ENCODE assay signal across 21 mouse cellular contexts in the genomic region with DNA sequence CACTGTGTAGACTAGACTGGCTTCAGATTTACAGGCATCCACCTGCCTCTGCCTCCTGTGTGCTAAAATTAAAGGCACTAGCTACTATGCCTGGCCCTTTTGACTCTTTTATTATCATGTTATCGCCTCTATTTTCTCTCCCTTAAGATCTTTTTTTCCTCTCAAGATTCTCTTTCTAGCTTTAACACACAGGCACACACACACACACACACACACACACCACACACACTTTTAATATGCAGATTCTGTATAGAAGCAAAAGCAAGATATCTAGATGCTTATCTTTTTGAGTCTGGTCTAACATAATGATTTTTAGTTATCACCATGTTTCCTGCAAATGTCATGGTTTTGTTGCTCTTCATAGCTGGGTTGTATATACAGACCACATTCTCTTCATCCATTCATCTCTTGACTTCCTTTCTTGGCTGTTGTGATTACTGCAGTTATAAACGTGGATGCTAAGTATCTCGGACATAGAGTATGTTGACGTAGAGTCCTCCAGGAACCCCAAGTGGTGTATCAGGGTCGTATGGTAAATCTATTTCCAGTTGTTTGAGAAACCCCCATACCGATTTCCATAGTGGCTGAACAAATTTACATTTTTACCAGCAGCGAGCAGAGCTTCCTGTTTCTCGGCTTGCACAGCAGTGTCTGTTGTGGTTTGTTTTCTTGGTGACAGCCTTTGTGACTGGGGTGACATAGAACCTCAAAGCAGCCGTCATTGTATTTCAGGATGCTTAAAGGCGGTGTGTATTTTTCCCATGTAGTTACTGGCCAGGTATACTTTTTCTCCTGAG. TPM values are rescaled to one million over a fixed set of nuclear protein-coding genes. Genes with fewer than 3 reads are reported as not detected.
DNase-seq lines count a peak whose midpoint lies in the region; ATAC-seq and TF ChIP-seq lines count a peak whose summit lies in the region.
"Had no signal": no experiment of that assay in that cellular context is flagged by ENCODE, and none has a peak within 500 bp of the region (broad histone marks: within the 10 kb centered on the region; RNA-seq: fewer than 3 reads in every experiment).

No protein-coding gene starts in this region.

- TF ChIP-seq POLR2A in MEL (IDR thresholded peaks at IDR 0.05; ENCODE audit: control insufficient read depth in 1 of 2, insufficient read depth in 1 of 2, low read depth in 1 of 2, low read length in 2 of 2, poor library complexity in 1 of 2), result no peak

- no peaks in the 10 kb centered on the region for H3K36me3 ChIP-seq in liver, postnatal 0 days (replicated peaks; ENCODE audit: insufficient read depth, low read length)
- H3K36me3 ChIP-seq in MEL (ENCODE audit: control insufficient read depth in 1 of 2, insufficient read depth in 2 of 2, low read length in 2 of 2) (peaks cover 0 to 2% of the 10 kb centered on the region in 2 experiments; a peak in 1 of 4 replicates), macrophage (ENCODE audit: inconsistent target) (no peaks in the 10 kb centered on the region)
- no peaks in the 10 kb centered on the region for H3K36me3 ChIP-seq in hindbrain, embryonic 11.5 days (ENCODE audit: control insufficient read depth, insufficient read depth, low read length)
- no peaks in the 10 kb centered on the region for H3K36me3 ChIP-seq in forebrain, embryonic 13.5 days (ENCODE audit: poor library complexity, severe bottlenecking)
- H3K36me3 ChIP-seq: forebrain, embryonic 15.5 days; limb, embryonic 15.5 days; lung, embryonic 15.5 days had no signal

- no peak for TF ChIP-seq EP300 in liver, postnatal 0 days (IDR thresholded peaks at IDR 0.05; ENCODE audit: low read depth)
- no peak for TF ChIP-seq EP300 in MEL (IDR thresholded peaks at IDR 0.05; ENCODE audit: low read depth in 1 of 2, low read length in 2 of 2)

- no peak for TF ChIP-seq RAD21 in MEL (IDR thresholded peaks at IDR 0.05; ENCODE audit: low read depth, low read length)

- no peak for ATAC-seq in liver, postnatal 0 days
- ATAC-seq in hindbrain, embryonic 11.5 days (ENCODE audit: low FRiP score), result no peak
- no peak for ATAC-seq in forebrain, embryonic 13.5 days
- ATAC-seq: forebrain, embryonic 15.5 days; midbrain, embryonic 16.5 days; Patski had no signal

- DNase-seq in liver, postnatal 0 days, result no peak
- DNase-seq in liver (no peak), MEL (ENCODE audit: low read depth, low spot score) (peak; percentile 62)
- DNase-seq in thymus, postnatal 0 days (ENCODE audit: low spot score), result peak; percentile 88
- DNase-seq in hindbrain, embryonic 11.5 days (ENCODE audit: low spot score), result no peak
- no peak for DNase-seq in adrenal gland, postnatal 4 days (ENCODE audit: low spot score in 2 of 2)
- DNase-seq: adrenal gland, postnatal 10 days; cerebellum, adult 11 months; gastrocnemius, postnatal 36 days; right cerebral cortex, postnatal 25 days had no signal

- H3K79me2 ChIP-seq in MEL (ENCODE audit: control insufficient read depth, insufficient read depth, low read length, poor library complexity) (no peaks in the 10 kb centered on the region), macrophage (ENCODE audit: inconsistent target) (no peaks in the 10 kb centered on the region)

- H3K9me3 ChIP-seq in liver, postnatal 0 days (ENCODE audit: low read length), result no peaks in the 10 kb centered on the region
- no peaks in the 10 kb centered on the region for H3K9me3 ChIP-seq in MEL (replicated peaks; ENCODE audit: insufficient read depth, low read length)
- no peaks in the 10 kb centered on the region for H3K9me3 ChIP-seq in hindbrain, embryonic 11.5 days (ENCODE audit: control insufficient read depth, low read length)
- H3K9me3 ChIP-seq in forebrain, embryonic 13.5 days (replicated peaks), result no peaks in the 10 kb centered on the region
- H3K9me3 ChIP-seq: forebrain, embryonic 15.5 days; limb, embryonic 15.5 days; lung, embryonic 15.5 days had no signal

- H3K27me3 ChIP-seq in liver, postnatal 0 days (ENCODE audit: insufficient read depth, low read length), result no peaks in the 10 kb centered on the region
- no peaks in the 10 kb centered on the region; a peak in 2 of 4 replicates for H3K27me3 ChIP-seq in MEL (ENCODE audit: control insufficient read depth in 1 of 2, insufficient read depth in 2 of 2, low read length in 2 of 2)
- H3K27me3 ChIP-seq in hindbrain, embryonic 11.5 days (ENCODE audit: control insufficient read depth, insufficient read depth, low read length), result no peaks in the 10 kb centered on the region
- H3K27me3 ChIP-seq in forebrain, embryonic 13.5 days, result no peaks in the 10 kb centered on the region
- H3K27me3 ChIP-seq: forebrain, embryonic 15.5 days; limb, embryonic 15.5 days; lung, embryonic 15.5 days; Patski had no signal

- peak overlapping the region; percentile 49; the same call in 1 of the 2 replicates for H3K27ac ChIP-seq in liver, postnatal 0 days (ENCODE audit: low read depth)
- H3K27ac ChIP-seq in MEL (ENCODE audit: control insufficient read depth, low read depth, low read length) (no peak overlapping the region), macrophage (0 out of 2 replicates have a peak overlapping the region, but pooled peaks have one; percentile 10)
- H3K27ac ChIP-seq in hindbrain, embryonic 11.5 days (ENCODE audit: low read depth, low read length), result no peak overlapping the region
- H3K27ac ChIP-seq in forebrain, embryonic 13.5 days, result no peak overlapping the region
- H3K27ac ChIP-seq: forebrain, embryonic 15.5 days; kidney, postnatal 0 days; limb, embryonic 15.5 days; lung, embryonic 15.5 days had no signal

- no peak overlapping the region for H3K4me3 ChIP-seq in liver, postnatal 0 days (ENCODE audit: low read depth, low read length)
- H3K4me3 ChIP-seq in MEL (ENCODE audit: control insufficient read depth in 1 of 2, insufficient read depth in 1 of 2, low read depth in 2 of 2, low read length in 2 of 2), result no peak overlapping the region; a peak in 1 of 4 replicates
- no peak overlapping the region for H3K4me3 ChIP-seq in macrophage (ENCODE audit: inconsistent target)
- H3K4me3 ChIP-seq in hindbrain, embryonic 11.5 days (ENCODE audit: low read depth, low read length), result no peak overlapping the region
- no peak overlapping the region for H3K4me3 ChIP-seq in forebrain, embryonic 13.5 days
- H3K4me3 ChIP-seq: forebrain, embryonic 15.5 days; limb, embryonic 15.5 days; lung, embryonic 15.5 days had no signal

- H3K4me2 ChIP-seq in liver, postnatal 0 days (ENCODE audit: low read depth, low read length), result no peak overlapping the region
- no peak overlapping the region for H3K4me2 ChIP-seq in hindbrain, embryonic 11.5 days (replicated peaks; ENCODE audit: low read depth, low read length)
- no peak overlapping the region for H3K4me2 ChIP-seq in forebrain, embryonic 13.5 days
- H3K4me2 ChIP-seq: forebrain, embryonic 15.5 days; limb, embryonic 15.5 days; lung, embryonic 15.5 days had no signal

- peaks cover 16% of the 10 kb centered on the region for H3K4me1 ChIP-seq in liver, postnatal 0 days (ENCODE audit: insufficient read depth)
- peaks cover 0 to 2% of the 10 kb centered on the region in 2 experiments; a peak in 1 of 4 replicates for H3K4me1 ChIP-seq in MEL (ENCODE audit: control insufficient read depth in 1 of 2, insufficient read depth in 2 of 2, low read length in 2 of 2)
- no peaks in the 10 kb centered on the region for H3K4me1 ChIP-seq in hindbrain, embryonic 11.5 days (replicated peaks; ENCODE audit: control insufficient read depth, insufficient read depth, low read length)
- H3K4me1 ChIP-seq in forebrain, embryonic 13.5 days, result no peaks in the 10 kb centered on the region
- H3K4me1 ChIP-seq: forebrain, embryonic 15.5 days; limb, embryonic 15.5 days; lung, embryonic 15.5 days had no signal

- TF ChIP-seq CTCF in liver, postnatal 0 days (IDR thresholded peaks at IDR 0.05; ENCODE audit: low read depth), result no peak
- TF ChIP-seq CTCF in MEL (IDR thresholded peaks at IDR 0.05 in 2 of 3, conservative IDR thresholded peaks at IDR 0.05 in 1 of 3; ENCODE audit: control insufficient read depth in 1 of 3, insufficient read depth in 1 of 3, low read depth in 2 of 3, low read length in 3 of 3, poor library complexity in 1 of 3, severe bottlenecking in 1 of 3), result no peak

- no peak overlapping the region for H3K9ac ChIP-seq in liver, postnatal 0 days (replicated peaks)
- H3K9ac ChIP-seq in MEL (ENCODE audit: control insufficient read depth, low read depth, low read length, poor library complexity, severe bottlenecking), result no peak overlapping the region
- H3K9ac ChIP-seq in hindbrain, embryonic 11.5 days (ENCODE audit: low read depth, low read length), result no peak overlapping the region
- no peak overlapping the region for H3K9ac ChIP-seq in forebrain, embryonic 13.5 days
- H3K9ac ChIP-seq: forebrain, embryonic 15.5 days; limb, embryonic 15.5 days; lung, embryonic 15.5 days had no signal

- 28% methylated on average over 10 of the region's 10 CpGs for WGBS in liver, postnatal 0 days (ENCODE audit: insufficient replicate concordance)
- 13% methylated on average over 10 of the region's 10 CpGs for WGBS in macrophage (ENCODE audit: missing documents)
- WGBS in hindbrain, embryonic 11.5 days, result 80% methylated on average over 10 of the region's 10 CpGs
- WGBS in forebrain, embryonic 13.5 days, result 78% methylated on average over 10 of the region's 10 CpGs

RNA-seq across cellular contexts. Expression of gene F12, which starts 5.5 kb away (rescaled TPM):
- polyA plus RNA-seq in liver, postnatal 0 days (2015; fragmentation: Nextera tagmentation; extraction: Ambion mirVana), result 403 and 418 TPM in 2 replicates
- total RNA-seq in MEL (2012; rRNA removed), result not detected in 2 replicates
- polyA plus RNA-seq in MEL (2012; ENCODE audit: insufficient read depth in 1 of 2, insufficient read length in 2 of 2, low read depth in 1 of 2, low replicate concordance in 2 of 2, missing spikeins in 1 of 2) (not detected), macrophage (2018) (not detected in 3 replicates)
- total RNA-seq in macrophage (2018; cell fraction: chromatin; rRNA removed), result not detected
- not detected for total RNA-seq in macrophage (2018; cell fraction: cytosol; rRNA removed)
- total RNA-seq in macrophage (2018; cell fraction: nucleus; rRNA removed), result not detected
- 0.12 TPM in 1 of 2 replicates, not detected in the other for polyA plus RNA-seq in thymus, postnatal 0 days (2015; fragmentation: Nextera tagmentation; extraction: Ambion mirVana)
- 0.28 TPM in 1 of 2 replicates, not detected in the other for polyA plus RNA-seq in hindbrain, embryonic 11.5 days (2014; fragmentation: Nextera tagmentation; extraction: Ambion mirVana)
- 10 to 100 TPM in 1 of 2 experiments, 1 to 10 TPM in 1; 1.3 to 36.6 TPM for total RNA-seq in adrenal gland, postnatal 4 days (2021)
- polyA plus RNA-seq in forebrain, embryonic 13.5 days (2015; fragmentation: Nextera tagmentation; extraction: Ambion mirVana), result not detected in 2 replicates
- total RNA-seq: gastrocnemius, postnatal 36 days had no signal
- polyA plus RNA-seq: C2C12; forebrain, embryonic 15.5 days; heart, postnatal 0 days; Patski had no signal

RNA-seq across cellular contexts. Expression of gene Grk6, which starts 12.8 kb away (rescaled TPM):
- polyA plus RNA-seq in liver, postnatal 0 days (2015; fragmentation: Nextera tagmentation; extraction: Ambion mirVana), result 15.9 and 16.7 TPM in 2 replicates
- 75.9 and 83.2 TPM in 2 replicates for total RNA-seq in MEL (2012; rRNA removed)
- 10 to 100 TPM in 1 of 2 experiments, not detected in 1; 96.7 TPM for polyA plus RNA-seq in MEL (2012; ENCODE audit: insufficient read depth in 1 of 2, insufficient read length in 2 of 2, low read depth in 1 of 2, low replicate concordance in 2 of 2, missing spikeins in 1 of 2)
- 10 to 100 TPM in 23 of 26 experiments, 1 to 10 TPM in 3; 5.8 to 57.7 (median 29.4) TPM for total RNA-seq in macrophage (2018; cell fraction: chromatin; rRNA removed)
- 10 to 100 TPM in 17 of 26 experiments, 1 to 10 TPM in 9; 7.4 to 17.8 (median 11.8) TPM for total RNA-seq in macrophage (2018; cell fraction: cytosol; rRNA removed)
- 10 to 100 TPM in 18 of 26 experiments, 1 to 10 TPM in 8; 5.2 to 32.5 (median 15.9) TPM for total RNA-seq in macrophage (2018; cell fraction: nucleus; rRNA removed)
- polyA plus RNA-seq in macrophage (2018), result 8.4 to 12.3 TPM (median 10.1 TPM) in 3 replicates
- polyA plus RNA-seq in thymus, postnatal 0 days (2015; fragmentation: Nextera tagmentation; extraction: Ambion mirVana), result 76.9 and 87.8 TPM in 2 replicates
- polyA plus RNA-seq in hindbrain, embryonic 11.5 days (2014; fragmentation: Nextera tagmentation; extraction: Ambion mirVana), result 37.6 and 52.3 TPM in 2 replicates
- 10 to 100 TPM; 54.3 to 56.7 TPM for total RNA-seq in adrenal gland, postnatal 4 days (2021)
- 24.9 and 26.9 TPM in 2 replicates for polyA plus RNA-seq in forebrain, embryonic 13.5 days (2015; fragmentation: Nextera tagmentation; extraction: Ambion mirVana)

RNA-seq across cellular contexts. Expression of gene Pfn3, which starts 17.1 kb away (rescaled TPM):
- polyA plus RNA-seq in liver, postnatal 0 days (2015; fragmentation: Nextera tagmentation; extraction: Ambion mirVana), result not detected in 2 replicates
- total RNA-seq in MEL (2012; rRNA removed), result not detected in 2 replicates
- polyA plus RNA-seq in MEL (2012; ENCODE audit: insufficient read depth in 1 of 2, insufficient read length in 2 of 2, low read depth in 1 of 2, low replicate concordance in 2 of 2, missing spikeins in 1 of 2) (not detected), macrophage (2018) (not detected in 3 replicates)
- total RNA-seq in macrophage (2018; cell fraction: chromatin; rRNA removed), result not detected
- total RNA-seq in macrophage (2018; cell fraction: cytosol; rRNA removed), result not detected
- not detected for total RNA-seq in macrophage (2018; cell fraction: nucleus; rRNA removed)
- polyA plus RNA-seq in thymus, postnatal 0 days (2015; fragmentation: Nextera tagmentation; extraction: Ambion mirVana), result not detected in 2 replicates
- not detected in 2 replicates for polyA plus RNA-seq in hindbrain, embryonic 11.5 days (2014; fragmentation: Nextera tagmentation; extraction: Ambion mirVana)
- not detected for total RNA-seq in adrenal gland, postnatal 4 days (2021)
- polyA plus RNA-seq in forebrain, embryonic 13.5 days (2015; fragmentation: Nextera tagmentation; extraction: Ambion mirVana), result 0.60 TPM in 1 of 2 replicates, not detected in the other
- total RNA-seq: adrenal gland, postnatal 10 days; gastrocnemius, postnatal 36 days; layer of hippocampus, postnatal 25 days had no signal
- polyA plus RNA-seq: C2C12; forebrain, embryonic 15.5 days; heart, postnatal 0 days; kidney, postnatal 0 days; limb, embryonic 15.5 days; lung, embryonic 15.5 days; Patski had no signal

RNA-seq across cellular contexts. Expression of gene Prr7, which starts 32.0 kb away (rescaled TPM):
- polyA plus RNA-seq in liver, postnatal 0 days (2015; fragmentation: Nextera tagmentation; extraction: Ambion mirVana), result not detected in 2 replicates
- 2.4 and 2.7 TPM in 2 replicates for total RNA-seq in MEL (2012; rRNA removed)
- polyA plus RNA-seq in MEL (2012; ENCODE audit: insufficient read depth in 1 of 2, insufficient read length in 2 of 2, low read depth in 1 of 2, low replicate concordance in 2 of 2, missing spikeins in 1 of 2), result 1 to 10 TPM in 1 of 2 experiments, not detected in 1; 8.7 TPM
- 1 to 10 TPM in 9 of 26 experiments, under 1 TPM in 6, not detected in 11; 0.51 to 2.3 (median 1.2) TPM for total RNA-seq in macrophage (2018; cell fraction: chromatin; rRNA removed)
- total RNA-seq in macrophage (2018; cell fraction: cytosol; rRNA removed), result under 1 TPM in 14 of 26 experiments, not detected in 12; 0.09 to 0.42 (median 0.19) TPM
- total RNA-seq in macrophage (2018; cell fraction: nucleus; rRNA removed), result 1 to 10 TPM in 6 of 26 experiments, under 1 TPM in 5, not detected in 15; 0.50 to 2.0 (median 1.2) TPM
- polyA plus RNA-seq in macrophage (2018), result 0.27 TPM in 1 of 3 replicates, not detected in the others
- 0.27 and 0.46 TPM in 2 replicates for polyA plus RNA-seq in thymus, postnatal 0 days (2015; fragmentation: Nextera tagmentation; extraction: Ambion mirVana)
- polyA plus RNA-seq in hindbrain, embryonic 11.5 days (2014; fragmentation: Nextera tagmentation; extraction: Ambion mirVana), result 2.4 and 2.5 TPM in 2 replicates
- 1 to 10 TPM; 6.4 to 8.0 TPM for total RNA-seq in adrenal gland, postnatal 4 days (2021)
- polyA plus RNA-seq in forebrain, embryonic 13.5 days (2015; fragmentation: Nextera tagmentation; extraction: Ambion mirVana), result 1.6 and 2.2 TPM in 2 replicates

RNA-seq across cellular contexts. Expression of gene Slc34a1, which starts 34.1 kb away (rescaled TPM):
- polyA plus RNA-seq in liver, postnatal 0 days (2015; fragmentation: Nextera tagmentation; extraction: Ambion mirVana), result not detected in 2 replicates
- total RNA-seq in MEL (2012; rRNA removed), result not detected in 2 replicates
- polyA plus RNA-seq in MEL (2012; ENCODE audit: insufficient read depth in 1 of 2, insufficient read length in 2 of 2, low read depth in 1 of 2, low replicate concordance in 2 of 2, missing spikeins in 1 of 2) (not detected), macrophage (2018) (not detected in 3 replicates)
- not detected for total RNA-seq in macrophage (2018; cell fraction: chromatin; rRNA removed)
- total RNA-seq in macrophage (2018; cell fraction: cytosol; rRNA removed), result not detected
- not detected for total RNA-seq in macrophage (2018; cell fraction: nucleus; rRNA removed)
- 0.06 and 0.07 TPM in 2 replicates for polyA plus RNA-seq in thymus, postnatal 0 days (2015; fragmentation: Nextera tagmentation; extraction: Ambion mirVana)
- not detected in 2 replicates for polyA plus RNA-seq in hindbrain, embryonic 11.5 days (2014; fragmentation: Nextera tagmentation; extraction: Ambion mirVana)
- total RNA-seq in adrenal gland, postnatal 4 days (2021), result 100 to 1,000 TPM in 1 of 2 experiments, 1 to 10 TPM in 1; 3.5 to 132 TPM
- polyA plus RNA-seq in forebrain, embryonic 13.5 days (2015; fragmentation: Nextera tagmentation; extraction: Ambion mirVana), result not detected in 2 replicates
- total RNA-seq: gastrocnemius, postnatal 36 days; layer of hippocampus, postnatal 25 days had no signal
- polyA plus RNA-seq: C2C12; forebrain, embryonic 15.5 days; heart, postnatal 0 days; midbrain, embryonic 16.5 days; Patski had no signal

Comparison
In these comparisons a context has a peak if more than half of its experiments do, and no peak if none do; other contexts are left out.
1. DNase-seq: peak in MEL (single experiment) and thymus, postnatal 0 days (single experiment); none in liver, postnatal 0 days (single experiment), liver (single experiment), hindbrain, embryonic 11.5 days (single experiment) and adrenal gland, postnatal 4 days (0 of 2).
2. H3K27ac ChIP-seq: peak in liver, postnatal 0 days (single experiment) and macrophage (single experiment); none in MEL (single experiment), hindbrain, embryonic 11.5 days (single experiment) and forebrain, embryonic 13.5 days (single experiment).
3. RNA of gene F12, which starts 5.5 kb away (polyA plus RNA-seq): 403 to 418 TPM in liver, postnatal 0 days; 0.12 TPM in thymus, postnatal 0 days, not detected in MEL, not detected in macrophage, 0.28 TPM in hindbrain, embryonic 11.5 days and not detected in forebrain, embryonic 13.5 days; every median in the first group is over 100 times any median in the second.